Mouse (Mus musculus): ENCODE results near the gene Itga8. TPM values are rescaled to one million over a fixed set of nuclear protein-coding genes. Genes with fewer than 3 reads are reported as not detected.

Itga8 gene
- total RNA-seq, 1 experiment from 2014 or later = 0.18 TPM

GRCm38 (mm10) chr2:12206353-12206752, 95.4 kb downstream of the Itga8 start:
- ATAC-seq (replicated peaks; ENCODE audit: low read depth, poor library complexity, severe bottlenecking) = peak; percentile 92

- ATAC-seq (replicated peaks; ENCODE audit: low read depth, poor library complexity, severe bottlenecking) = no peak
These were observed 95.8 kb downstream of the Itga8 start for GRCm38 (mm10) chr2:12205875-12206274.

GRCm38 (mm10) chr2:12203231-12203630, 98.5 kb downstream of the Itga8 start:
- ATAC-seq (replicated peaks; ENCODE audit: low read depth, poor library complexity, severe bottlenecking) = no peak

DNA sequence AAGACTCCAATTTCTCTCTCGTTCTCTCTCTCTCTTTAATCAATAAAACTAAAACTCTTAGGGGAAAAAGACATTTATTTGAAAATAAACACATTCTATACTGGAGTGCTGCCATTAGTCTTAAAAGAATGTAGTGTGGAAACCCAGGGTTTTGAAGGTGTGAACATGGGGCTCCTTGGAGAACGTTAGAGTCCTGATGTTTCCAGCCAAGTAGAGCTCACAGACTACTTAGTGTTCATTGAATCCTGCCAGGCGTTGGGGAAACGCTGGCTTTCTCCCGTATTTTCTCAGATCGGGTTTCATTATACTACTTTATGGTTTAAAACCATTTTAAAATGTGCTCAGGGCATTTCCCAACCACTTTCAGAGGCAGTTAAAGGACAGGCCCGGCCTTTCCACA, 103.0 kb downstream of the Itga8 start:
- ATAC-seq (replicated peaks; ENCODE audit: low read depth, poor library complexity, severe bottlenecking) = no peak

- no peak for ATAC-seq (replicated peaks; ENCODE audit: low read depth, poor library complexity, severe bottlenecking)
These were observed 103.5 kb downstream of the Itga8 start for GRCm38 (mm10) chr2:12198214-12198613.

GRCm38 (mm10) chr2:12197711-12198110, 104.0 kb downstream of the Itga8 start:
- ATAC-seq (replicated peaks; ENCODE audit: low read depth, poor library complexity, severe bottlenecking) = no peak

GRCm38 (mm10) chr2:12189026-12189425, 112.7 kb downstream of the Itga8 start:
- no peak for ATAC-seq (replicated peaks; ENCODE audit: low read depth, poor library complexity, severe bottlenecking)

GRCm38 (mm10) chr2:12187646-12188045, 114.1 kb downstream of the Itga8 start:
- no peak for ATAC-seq (replicated peaks; ENCODE audit: low read depth, poor library complexity, severe bottlenecking)

DNA sequence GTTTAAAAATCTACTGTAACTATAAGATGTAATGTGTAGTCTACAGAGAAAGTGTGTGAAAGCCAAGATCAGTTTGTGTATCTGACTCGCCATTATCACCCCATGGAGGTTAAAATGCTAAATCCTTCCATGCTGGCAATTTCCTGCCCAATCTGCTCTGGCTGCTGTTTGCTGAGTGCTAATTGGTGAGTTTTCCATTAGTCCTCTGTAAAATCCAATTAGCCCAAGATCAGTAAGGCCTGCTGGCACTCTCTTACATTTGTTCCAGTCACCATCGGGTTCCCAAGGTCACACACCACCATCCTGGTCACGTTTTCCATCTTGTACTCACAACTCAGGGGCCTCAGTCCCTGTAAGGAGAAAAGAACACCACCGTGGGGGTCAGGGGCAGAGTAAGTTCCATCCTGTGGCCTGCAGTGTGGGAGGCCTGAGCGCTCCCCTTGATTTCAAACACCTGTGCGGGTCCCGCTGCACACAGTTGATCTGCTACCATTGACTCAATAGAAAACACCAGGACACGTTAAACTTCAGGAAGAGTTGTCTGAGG, 119.2 kb downstream of the Itga8 start:
- ATAC-seq (replicated peaks; ENCODE audit: low read depth, poor library complexity, severe bottlenecking) = no peak

DNA sequence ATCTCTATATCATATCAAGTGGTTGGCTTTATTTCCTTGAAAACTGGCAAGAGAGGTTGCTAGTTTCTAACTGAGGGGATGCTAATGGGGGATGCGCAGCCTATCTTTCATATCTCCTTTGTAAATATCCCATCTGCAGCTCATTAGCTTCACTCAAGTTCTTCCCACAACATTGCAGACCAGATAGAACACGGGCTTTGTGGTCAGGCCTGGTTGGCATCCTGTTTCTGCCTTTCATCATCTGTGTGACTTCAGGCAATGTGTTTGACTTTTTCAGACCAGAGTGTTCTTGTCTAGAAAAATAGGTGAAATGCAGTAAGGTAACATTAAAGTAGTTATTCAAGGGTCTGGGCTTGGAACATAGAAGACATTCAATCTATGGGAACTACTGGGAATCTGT, 121.1 kb downstream of the Itga8 start:
- no peak for ATAC-seq (replicated peaks; ENCODE audit: low read depth, poor library complexity, severe bottlenecking)

GRCm38 (mm10) chr2:12174722-12175427, 126.8 kb downstream of the Itga8 start:
- ATAC-seq (replicated peaks; ENCODE audit: low read depth, poor library complexity, severe bottlenecking) = peak; percentile 94

GRCm38 (mm10) chr2:12170221-12170620, 131.5 kb downstream of the Itga8 start:
- no peak for ATAC-seq (replicated peaks; ENCODE audit: low read depth, poor library complexity, severe bottlenecking)

GRCm38 (mm10) chr2:12160486-12160885, 141.2 kb downstream of the Itga8 start:
- peak; percentile 82 for ATAC-seq (replicated peaks; ENCODE audit: low read depth, poor library complexity, severe bottlenecking)

DNA sequence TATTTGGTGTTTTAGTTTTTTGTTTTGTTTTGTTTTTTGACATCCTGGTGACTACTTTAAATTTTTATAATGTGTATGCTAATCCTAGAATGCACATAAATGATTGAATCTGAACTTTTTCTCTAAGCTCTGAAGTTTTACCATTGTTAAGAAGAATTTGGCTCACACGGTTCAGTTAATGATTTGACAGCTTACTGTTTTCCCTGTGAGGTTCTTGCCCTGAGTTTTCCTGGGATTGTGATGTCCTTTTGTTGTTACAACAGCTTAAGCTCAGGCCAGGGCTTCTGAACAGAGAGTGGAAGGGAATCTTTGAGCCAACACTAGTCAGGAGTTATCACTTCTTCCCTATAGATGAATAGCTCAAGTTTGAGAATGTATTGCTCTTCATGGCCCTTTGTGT, 144.7 kb downstream of the Itga8 start:
- no peak for ATAC-seq (replicated peaks; ENCODE audit: low read depth, poor library complexity, severe bottlenecking)

GRCm38 (mm10) chr2:12156401-12156800, 145.3 kb downstream of the Itga8 start:
- no peak for ATAC-seq (replicated peaks; ENCODE audit: low read depth, poor library complexity, severe bottlenecking)

DNA sequence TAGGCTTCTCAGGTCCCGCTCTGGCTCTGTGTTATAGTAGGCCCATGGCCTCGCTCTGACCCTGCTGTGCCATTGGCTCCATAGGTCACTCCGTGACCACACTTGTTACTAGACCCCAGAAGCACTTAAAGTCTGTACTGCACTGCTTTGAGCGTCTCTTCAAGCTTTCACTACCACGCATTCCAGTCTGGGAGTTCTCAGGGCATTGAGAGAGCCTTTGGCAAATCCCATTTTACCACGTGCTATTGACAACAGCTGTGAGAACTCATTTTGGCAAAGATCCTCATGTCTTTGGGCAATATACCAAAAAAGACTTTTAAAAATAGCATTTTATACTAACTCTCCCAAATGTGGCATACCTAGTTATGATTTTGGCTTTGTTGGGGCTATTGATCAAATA, 147.0 kb downstream of the Itga8 start:
- ATAC-seq (replicated peaks; ENCODE audit: low read depth, poor library complexity, severe bottlenecking) = no peak

DNA sequence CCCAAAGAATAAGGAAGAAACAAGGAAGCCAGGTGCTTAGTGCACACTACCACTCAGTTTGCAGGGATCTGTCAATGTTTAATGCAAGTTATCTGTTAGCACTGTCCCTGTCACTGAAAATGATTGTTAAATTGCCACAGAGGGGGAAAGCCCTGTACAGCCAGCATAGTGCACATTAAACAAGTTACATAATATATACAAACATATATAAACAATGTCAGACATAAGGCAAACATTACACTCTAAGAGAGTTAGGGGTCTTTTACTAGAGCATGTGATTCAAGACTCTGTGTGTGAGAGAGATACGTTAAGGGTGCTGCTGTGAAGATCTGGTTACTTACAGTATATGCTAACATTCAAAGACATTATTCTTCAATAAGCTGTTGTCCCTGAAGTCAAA, 148.2 kb downstream of the Itga8 start:
- ATAC-seq (replicated peaks; ENCODE audit: low read depth, poor library complexity, severe bottlenecking) = no peak

GRCm38 (mm10) chr2:12147902-12148301, 153.8 kb downstream of the Itga8 start:
- no peak for ATAC-seq (replicated peaks; ENCODE audit: low read depth, poor library complexity, severe bottlenecking)

- ATAC-seq (replicated peaks; ENCODE audit: low read depth, poor library complexity, severe bottlenecking) = no peak
These were observed 155.1 kb downstream of the Itga8 start for GRCm38 (mm10) chr2:12146612-12147011.

DNA sequence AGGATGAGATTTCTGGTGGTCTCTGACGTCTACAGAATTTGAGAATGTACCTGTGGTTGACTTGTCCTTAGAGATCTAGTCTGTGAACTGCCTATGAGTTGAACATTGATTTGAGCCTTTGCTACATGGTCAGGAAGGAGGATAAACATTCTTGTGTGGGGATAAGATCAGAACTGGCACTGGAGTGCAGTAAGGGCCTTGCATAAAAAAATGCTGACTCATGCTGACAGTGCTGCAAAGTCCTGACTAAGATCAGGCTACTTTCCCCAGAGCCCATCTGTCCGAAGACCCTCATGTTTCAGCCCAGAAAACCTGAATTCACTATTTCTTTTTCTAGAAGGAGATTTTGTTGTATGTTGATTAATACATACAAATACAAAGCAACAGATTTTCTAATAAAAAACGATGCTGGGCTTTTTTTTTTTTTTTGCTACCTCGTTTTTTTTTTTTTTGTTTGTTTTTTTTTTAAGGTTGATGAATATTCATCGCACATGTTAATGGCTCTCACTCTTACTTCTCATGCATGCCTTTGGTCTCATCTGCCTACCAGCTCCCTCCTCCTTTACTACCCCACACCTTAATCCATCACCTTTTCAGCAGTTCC, 162.9 kb downstream of the Itga8 start:
- no peak for ATAC-seq (replicated peaks; ENCODE audit: low read depth, poor library complexity, severe bottlenecking)

DNA sequence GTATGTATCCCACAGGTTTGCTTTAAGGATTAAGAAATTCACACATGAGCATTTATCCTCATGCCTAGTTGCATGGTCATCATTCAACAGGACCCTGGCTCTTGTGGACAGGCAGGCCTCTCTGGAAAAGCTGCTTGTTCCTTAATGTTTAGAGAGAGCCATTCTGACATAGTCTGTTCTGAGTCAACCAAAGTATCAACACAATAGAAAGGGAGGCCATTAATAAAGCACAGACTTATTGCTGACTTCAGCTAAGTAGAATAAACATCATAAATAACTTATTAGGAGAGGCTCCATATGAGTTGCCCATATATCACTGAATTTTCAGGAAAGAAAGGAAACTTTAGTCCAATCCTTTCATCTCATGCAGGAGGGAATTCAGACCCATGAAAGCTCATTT, 175.1 kb downstream of the Itga8 start:
- no peak for ATAC-seq (replicated peaks; ENCODE audit: low read depth, poor library complexity, severe bottlenecking)

- ATAC-seq (replicated peaks; ENCODE audit: low read depth, poor library complexity, severe bottlenecking) = peak; percentile 42
These were observed 186.2 kb downstream of the Itga8 start for GRCm38 (mm10) chr2:12115479-12115878.
